Mouse (Mus musculus): ENCODE measurements around the gene Mr1.

Mr1 gene

DNA sequence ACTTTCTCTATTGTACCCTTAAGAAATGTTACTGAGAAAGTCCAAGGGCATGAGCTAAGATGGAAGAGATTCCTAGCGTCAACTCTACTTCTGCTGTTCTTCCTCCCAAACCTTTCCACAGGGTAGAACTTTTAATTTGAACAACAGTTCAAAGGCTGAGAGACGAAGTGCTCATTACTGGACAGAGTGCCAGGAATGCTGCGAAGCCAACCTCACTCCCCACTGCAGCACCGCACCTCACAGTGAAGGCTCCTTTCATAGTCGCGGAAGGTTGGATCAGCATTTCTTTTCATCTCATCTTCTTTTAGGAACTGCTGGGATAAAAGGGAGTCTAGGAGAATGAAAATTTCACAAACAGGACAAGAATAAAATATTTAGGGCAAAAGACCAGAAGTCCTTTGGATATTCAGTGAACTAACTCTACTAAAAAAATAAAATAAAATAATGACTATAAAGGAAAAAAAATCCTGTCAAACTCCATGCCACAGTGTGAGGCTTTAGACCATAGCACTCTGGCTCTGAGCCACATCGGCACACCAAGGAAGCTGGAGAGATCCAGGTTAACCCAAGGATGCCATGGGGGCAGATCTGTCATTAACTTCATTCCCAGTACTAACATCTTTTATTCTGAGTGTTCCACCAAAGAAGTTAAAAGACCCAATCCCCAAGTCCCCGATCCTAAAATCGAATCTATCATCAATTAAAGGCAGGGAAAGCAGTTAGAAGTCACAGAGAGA, 52.5 kb downstream of the Mr1 start:
- no peak for DNase-seq (ENCODE audit: low spot score in 2 of 2)

DNA sequence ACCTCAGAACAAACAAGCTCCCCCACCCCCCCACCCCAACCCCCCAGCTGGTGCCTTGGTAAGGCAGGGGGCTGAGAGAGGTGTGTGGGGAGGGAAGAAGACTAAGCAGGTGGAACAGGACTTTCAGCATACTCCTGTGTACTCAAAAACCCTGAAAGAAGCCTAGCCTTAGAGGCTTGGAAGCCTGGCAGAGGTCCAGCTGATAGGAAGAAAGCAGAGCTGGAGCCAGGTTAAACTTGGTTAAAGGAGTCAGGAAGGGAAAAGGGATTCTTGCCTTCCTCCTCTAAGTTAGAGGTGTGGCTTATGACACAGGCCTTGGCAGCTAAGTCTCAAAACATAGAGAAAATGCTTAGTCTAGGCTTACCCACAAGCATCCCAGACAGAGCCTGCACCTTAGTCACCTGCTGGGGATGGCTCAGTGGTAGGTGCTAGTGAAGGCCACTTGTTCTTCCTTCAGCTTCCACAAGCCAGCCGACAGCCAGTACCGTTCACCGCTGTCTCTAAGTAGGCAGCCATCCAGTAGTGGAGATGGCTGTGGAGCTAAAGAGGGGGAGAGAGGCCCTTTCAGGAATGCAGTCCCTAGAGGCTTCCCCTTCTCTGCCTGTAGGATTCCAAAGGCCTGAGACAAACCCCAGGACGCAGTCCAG, 53.3 kb downstream of the Mr1 start:
- DNase-seq (ENCODE audit: low spot score in 2 of 2), result no peak

DNA sequence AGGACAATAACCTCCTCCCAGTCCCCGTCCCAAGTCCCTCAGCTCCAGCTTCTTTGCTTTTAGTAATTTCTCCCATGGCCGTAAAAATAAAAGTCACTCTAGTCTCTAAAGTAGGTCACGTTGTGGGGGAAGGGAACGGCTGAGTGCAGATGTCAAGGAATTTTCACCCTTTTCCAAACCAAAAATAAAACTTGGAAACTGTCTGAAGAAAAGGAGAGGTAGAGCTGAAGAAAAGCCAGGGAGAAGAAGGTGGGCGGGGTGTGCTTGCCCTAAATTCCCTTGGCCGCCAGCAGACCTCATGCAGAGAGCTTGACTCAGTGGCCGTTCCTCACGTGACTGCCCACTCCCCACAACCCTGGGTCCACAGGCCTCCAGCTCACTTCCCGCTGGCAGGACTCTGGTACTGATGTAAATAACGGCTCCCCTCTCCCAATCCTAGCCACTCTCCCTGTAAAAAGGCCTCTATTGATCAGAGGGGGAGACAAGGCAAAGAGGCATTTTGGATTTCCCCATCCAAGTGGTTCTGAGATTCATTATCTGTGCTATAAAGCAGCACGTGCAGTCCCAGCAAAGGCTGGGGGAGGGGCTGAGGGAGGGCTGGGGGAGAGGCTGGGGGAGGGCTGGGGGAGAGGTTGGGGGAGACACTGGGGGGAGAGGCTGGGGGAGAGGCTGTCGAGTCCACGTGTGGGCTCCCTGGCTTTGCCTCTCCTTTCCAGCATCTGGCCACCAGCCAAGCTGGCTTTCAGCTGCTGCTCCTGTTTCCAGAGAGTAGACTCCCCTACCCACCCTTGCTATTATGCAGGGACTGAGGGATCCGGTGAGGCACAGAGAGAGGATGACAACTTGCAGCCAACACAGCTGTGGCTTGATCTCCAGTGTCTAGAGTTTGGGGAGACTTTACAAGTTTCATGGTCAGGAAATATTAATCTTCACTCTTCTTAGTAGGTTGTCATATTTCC, 54.5 kb downstream of the Mr1 start:
- peak in 1 of 2 experiments; percentile 53 for DNase-seq (ENCODE audit: low spot score in 2 of 2)

DNA sequence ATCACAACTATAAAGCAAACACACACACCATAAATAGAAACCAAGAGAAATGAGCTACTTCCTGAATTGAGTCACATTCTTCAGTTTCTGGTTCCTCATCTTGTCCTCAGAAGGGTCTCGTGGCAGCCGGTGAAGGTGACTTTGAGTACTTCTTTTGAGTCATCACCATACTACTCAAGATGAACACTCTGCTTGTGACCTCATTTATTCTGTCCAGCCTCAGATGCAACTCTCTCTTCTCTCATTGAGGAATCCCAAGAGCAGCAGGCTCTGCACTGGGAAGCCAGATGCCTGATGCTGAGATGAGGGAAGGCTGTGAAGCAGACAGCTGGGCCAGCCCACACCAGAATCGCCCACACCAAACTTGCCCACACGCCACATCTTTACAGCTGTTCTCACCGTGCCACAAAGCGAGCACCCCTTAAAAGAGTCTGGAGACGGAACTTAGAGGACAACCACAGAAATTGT, 55.2 kb downstream of the Mr1 start:
- no peak for DNase-seq (ENCODE audit: low spot score in 2 of 2)

DNA sequence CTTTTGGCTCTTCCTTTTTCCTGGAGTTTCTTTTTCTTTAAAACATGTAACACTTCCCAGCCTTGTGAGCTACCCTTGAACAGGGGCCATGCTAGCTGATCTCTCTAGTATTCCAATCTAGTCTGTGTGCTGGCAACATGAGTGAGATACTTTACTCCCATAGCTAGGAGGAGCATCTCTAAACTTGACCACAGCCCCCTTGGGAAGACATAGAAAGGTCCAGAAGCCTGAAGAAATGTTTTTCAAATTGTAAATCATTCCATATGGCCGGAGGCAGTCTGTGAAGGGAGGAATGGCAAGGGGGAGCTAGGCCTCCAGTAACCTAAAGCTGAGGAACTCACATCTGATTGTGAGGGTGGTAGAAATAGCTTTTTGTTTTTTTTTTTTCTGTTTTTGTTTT, 55.9 kb downstream of the Mr1 start:
- no peak for DNase-seq (ENCODE audit: low spot score in 2 of 2)

DNA sequence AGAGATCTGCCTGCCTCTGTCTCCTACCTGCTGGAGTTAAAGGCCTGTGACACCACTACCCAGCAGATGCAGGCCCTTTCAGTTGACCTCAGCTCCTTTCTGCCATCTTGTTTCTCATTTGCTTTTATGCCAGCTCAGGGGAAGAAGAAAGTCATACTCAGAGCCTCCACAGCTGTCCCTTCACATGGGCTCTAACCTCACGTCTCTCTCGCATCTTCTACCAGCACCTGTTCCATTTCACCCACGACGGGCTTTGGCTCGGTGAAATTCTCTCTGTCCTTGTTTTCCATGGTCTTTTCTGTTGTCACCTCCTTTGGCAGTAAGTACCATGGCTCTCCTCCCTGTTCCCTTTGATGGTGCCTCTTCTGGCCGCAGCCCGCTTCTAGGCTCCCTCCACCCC, 56.3 kb downstream of the Mr1 start:
- no peak for DNase-seq (ENCODE audit: low spot score in 2 of 2)

DNA sequence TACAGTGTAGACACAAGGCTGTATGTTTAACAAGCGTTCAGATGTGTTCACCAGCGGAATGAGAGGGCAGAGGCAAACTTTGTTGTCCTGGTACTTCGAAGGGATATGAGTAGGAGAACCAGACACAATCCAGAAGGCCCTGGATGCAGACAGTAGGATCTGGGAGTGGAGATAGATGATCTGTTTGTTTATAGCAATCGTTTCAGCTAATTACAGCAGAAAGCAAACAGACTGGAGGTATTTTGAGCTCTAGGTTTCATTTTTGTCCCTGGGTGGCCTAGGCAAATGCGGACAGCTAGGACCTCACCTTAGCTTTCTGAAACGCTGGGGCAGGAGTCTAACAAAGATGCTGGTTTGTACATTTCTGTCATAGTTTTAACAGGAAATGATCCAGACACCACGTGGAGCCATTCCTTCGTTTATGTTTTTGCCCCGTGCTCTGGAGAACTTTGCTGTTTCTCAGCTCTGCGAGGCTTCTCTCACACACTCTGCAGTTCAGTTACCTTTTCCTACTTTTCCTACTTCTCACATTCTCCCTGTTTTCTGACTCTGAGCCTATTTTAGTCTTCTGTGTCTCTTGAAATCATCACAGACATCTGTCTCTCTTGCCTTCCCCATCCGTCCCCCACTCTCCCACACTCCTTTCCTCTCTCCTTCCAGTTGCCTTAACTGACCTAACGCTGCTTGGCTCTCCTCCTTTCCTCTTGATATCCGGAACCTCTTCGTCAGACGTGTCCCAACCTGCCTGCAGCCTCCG, 57.6 kb downstream of the Mr1 start:
- no peak for DNase-seq (ENCODE audit: low spot score in 2 of 2)

DNA sequence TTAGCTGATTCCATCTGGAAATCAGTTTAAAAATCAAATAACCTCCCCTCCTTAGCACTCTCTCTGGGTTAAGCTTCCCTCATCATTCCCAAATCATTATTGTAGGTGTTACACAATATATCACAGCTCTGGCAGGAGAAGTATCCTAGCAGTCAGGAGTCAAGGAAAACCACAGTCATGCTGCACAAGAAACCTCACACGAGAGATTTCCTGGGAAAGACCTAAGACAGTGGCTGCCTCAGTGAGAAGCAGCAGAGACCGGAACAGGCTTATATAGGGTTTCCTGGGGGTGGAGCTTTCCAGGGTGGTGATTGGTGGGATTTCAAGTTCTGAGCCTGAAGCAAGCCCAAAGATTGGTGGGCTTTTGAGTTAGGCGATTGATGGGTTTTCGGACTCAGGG, 58.6 kb downstream of the Mr1 start:
- DNase-seq (ENCODE audit: low spot score in 2 of 2), result no peak

DNA sequence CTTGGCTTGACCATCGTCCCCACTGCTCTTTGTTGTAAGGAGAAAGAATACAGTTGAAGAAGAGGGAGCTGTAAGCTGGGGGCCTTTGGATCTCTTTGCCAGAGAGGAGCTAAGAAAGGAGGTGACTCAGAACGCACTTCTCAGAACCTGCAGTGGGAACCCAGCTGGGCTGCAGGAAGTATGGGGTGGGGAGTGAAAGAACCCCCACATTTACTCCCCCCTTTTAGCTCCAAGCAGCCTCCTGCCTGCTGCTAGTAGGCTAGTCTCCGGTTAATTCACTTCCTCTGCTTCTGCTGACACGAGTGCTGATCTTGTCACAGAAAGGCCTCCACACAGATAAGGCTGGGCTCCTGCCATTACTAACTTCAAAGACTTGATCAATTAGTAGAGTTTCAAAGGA, 59.7 kb downstream of the Mr1 start:
- DNase-seq (ENCODE audit: low spot score in 2 of 2), result no peak

DNA sequence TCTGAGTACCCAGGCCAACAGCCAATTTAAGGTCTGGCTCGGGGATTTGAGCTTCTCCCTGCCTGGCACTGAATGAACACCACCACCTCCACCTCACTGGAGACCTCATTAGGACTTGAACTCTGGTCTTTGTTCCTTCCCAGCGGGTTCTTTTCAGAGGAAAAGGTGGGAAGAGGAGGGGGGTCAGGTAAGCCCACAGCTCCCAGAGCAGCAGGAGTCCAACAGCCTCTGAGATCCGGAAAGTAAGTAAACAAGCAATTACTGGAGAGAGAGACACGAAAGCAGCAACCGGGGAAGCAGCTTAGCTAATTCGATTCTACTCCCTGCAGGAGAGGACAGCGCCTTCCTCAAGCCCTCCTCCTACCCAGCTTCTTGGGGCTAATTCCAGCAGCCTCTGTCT, 60.2 kb downstream of the Mr1 start:
- DNase-seq (ENCODE audit: low spot score in 2 of 2), result no peak

DNA sequence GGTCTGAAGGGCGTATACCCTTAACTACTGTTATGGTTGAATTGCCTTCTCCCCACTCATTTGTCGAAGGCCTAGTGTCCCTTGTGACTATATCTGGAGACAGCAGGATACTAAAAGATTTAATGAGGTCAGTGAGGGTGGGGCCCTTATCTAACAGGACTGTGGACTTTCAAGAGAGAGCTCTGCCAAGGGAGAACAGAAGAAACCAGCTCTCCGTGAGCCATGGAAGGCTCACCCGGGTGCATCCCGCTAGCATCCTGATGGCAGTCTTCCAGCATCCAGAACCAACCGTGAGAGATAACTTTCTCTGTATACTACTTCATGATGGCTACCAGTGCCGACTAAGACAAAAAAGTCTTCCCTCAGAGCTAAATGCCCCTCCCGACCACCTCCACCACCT, 61.8 kb downstream of the Mr1 start:
- DNase-seq (ENCODE audit: low spot score in 2 of 2), result no peak

DNA sequence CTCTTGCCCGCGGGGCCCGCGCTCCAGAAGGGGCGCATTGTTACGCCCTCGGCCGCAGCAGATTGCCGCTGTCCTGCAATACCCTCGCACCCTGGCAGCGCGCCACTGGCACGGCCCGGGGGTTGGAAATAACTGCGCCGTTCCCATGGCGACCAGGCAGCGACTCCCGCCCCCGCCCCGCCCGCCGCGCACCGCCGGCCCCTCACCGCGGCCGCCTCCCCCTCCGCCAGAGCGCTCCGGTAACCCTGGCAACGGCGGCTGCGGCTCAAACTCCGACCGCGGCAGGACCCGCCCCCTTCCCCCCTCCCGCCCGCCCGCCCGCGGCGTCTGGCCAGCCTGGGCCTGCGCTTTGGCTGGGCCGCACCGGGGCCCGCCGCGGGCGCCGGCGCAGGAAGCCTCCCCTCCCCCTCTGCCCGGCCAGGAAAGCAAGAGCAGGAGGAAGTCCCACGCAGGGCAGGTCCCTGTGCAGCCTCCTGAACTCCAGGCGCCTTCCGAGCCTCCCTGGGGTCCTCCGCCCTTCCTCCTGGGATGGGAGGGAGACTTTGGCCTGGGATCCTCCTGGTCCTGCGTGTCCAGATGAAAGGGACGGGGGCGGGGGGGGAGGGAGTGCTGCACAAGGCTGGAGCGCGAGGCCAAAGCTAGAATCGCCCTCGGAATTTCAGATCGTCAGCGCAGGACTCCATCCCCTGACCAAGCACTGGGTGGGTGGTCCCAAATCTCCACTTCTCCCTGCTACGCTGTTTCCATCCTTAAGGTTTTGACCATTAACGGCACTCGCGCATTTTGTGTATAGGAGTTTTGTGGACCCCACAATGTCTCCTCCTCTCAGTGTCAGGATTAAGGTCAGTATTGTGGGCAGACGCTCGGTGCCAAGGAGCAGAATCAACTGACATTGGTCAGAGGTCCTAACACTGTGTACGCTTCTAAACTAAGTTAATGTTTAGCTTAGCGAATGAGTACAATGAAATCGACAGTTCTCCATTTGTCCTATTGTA, 63.0 kb downstream of the Mr1 start:
- DNase-seq (ENCODE audit: low spot score in 2 of 2), result peak; percentile 86 to 91

DNA sequence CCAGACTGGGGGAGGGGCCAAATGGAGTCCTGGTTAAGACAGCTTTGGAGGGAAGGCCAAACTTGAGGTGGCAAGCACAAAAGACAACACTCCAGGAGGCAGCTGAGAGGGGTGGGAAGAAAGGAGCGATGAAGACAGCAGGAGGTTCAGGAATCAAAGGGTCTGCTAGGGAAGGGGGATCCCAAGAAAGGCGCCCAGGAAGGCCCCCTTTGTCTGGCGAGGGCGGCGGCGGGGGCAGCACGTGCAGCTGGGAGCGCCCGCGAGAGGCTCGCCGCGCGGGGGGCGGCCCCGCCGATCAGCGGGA, 63.7 kb downstream of the Mr1 start:
- DNase-seq (ENCODE audit: low spot score in 2 of 2), result peak in 1 of 2 experiments; percentile 51

DNA sequence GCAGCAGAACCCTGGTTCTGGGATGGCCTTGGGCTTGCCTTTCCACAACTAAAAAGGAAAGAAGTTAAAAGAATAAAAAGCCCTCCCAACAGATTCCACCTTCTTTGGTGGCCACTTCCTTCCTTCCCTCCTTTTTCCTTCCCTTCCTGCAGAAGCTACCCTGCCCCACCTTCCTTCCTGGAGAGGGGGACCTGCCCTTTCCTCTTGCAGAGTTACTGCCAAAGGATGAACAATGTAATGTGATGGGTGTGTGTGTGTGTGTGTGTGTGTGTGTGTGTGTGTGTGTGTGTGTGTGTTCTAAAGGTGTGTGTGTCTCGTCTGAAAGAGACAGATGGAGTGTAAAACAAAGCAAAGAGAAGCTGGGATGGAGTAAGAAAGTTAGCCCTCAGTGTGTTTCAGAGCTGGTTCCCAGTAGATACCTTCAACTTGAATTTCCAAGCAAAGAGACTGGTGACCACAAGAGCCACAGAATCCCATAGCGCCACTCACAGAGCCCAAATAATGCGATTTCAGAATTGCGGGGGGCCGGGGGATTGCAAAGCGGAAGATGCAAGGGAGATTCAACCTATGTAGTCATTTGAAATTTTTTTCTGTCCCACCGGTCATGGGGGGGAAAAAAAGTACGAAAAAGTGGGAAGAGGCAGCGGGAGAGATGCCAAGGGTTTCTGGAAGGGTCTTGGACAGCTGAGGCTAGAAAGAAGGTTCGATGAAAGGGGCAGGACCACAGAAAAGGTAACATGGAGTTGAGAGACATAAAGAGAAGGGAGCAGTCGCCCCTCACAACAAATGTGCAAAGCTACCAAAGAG, 64.3 kb downstream of the Mr1 start:
- no peak for DNase-seq (ENCODE audit: low spot score in 2 of 2)

DNA sequence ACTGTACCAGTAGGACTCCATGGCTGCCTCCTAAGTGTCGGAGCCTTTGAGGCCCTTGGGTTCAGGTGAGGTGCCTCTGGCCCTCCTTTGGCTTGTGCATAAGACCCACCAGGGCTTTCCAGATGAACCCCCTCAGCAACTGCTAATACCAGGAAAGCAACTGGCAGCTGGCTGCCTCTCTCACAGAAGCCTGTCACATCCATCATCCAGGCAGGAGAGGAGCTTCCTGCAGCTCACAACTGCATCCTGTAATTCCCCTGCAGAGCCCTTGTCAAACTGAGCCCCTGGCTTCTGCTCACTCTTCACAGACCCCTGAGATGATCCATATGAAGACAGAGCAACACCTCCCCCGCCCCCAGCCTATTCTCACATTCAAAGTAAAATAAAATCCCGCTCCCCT, 68.9 kb downstream of the Mr1 start:
- DNase-seq (ENCODE audit: low spot score in 2 of 2), result no peak

All from frontal cortex, postnatal 14 days (tissue).